Mouse (Mus musculus): Measurements from ENCODE around the gene Dnase2b. TPM values are rescaled to one million over a fixed set of nuclear protein-coding genes. Genes with fewer than 3 reads are reported as not detected.

Dnase2b gene
- polyA plus RNA-seq, 1 experiment: not detected

DNA sequence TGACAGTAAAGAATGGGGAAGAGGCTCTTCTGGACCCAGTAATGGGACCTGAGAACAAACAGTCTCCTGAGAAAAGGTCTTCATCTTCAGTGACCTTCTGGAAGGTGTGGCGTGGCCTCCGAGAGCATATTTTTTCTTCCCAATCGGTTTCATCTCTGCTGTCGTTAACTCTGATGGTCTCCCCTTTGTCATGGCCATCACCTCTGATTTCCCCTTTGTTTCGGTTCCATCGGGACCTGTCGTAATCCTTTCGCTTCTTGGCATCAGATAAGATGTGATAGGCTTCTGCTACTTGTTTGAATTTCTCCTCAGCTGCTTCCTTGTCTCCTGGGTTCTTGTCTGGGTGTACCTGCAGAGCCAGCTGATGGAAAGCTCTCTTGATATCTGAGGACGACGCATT lies 35.3 kb upstream of the Dnase2b start:
- Histone ChIP-seq H3K36me3 (replicated peaks; ENCODE audit: low read length) (no peaks in the 10 kb centered on the region), H3K4me1 (peaks cover 52% of the 10 kb centered on the region), H3K9me3 (no peaks in the 10 kb centered on the region), H3K27me3 (replicated peaks) (peaks cover 17% of the 10 kb centered on the region), H3K4me3 (replicated peaks) (no peak overlapping the region)
- TF ChIP-seq FLI1 (IDR thresholded peaks at IDR 0.05; ENCODE audit: low read length) (no peak), GATA1 (IDR thresholded peaks at IDR 0.05; ENCODE audit: borderline replicate concordance, low read length) (no peak)

DNA sequence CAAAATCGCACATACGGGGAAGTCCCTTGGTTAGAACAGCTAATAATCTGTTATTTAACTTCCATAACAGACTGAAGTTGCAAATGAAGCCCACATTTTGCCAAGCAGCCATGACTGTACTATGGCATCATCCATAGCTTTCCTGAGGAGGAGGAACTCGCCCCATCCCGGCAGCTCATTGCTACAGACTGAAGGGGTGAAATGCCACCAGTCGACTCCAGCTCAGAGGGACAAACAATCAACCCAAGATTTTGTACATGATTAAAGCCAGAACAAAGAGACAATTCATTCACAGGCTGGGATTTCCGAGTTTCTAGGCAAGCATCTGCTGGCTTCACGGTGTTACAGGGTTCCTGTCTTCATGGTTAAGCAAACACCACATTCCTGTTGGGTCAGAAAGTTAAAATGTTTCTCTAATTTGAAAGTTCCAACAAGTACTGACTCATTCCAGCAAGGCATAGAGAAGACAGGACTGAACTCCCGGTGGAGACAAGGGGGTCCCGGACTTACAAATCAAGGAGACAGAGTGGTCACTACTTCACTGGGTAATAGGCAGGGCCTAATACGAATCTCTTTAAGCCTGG lies 34.0 kb upstream of the Dnase2b start:
- H3K27me3 ChIP-seq (replicated peaks): peaks cover 17% of the 10 kb centered on the region
- TF ChIP-seq GATA1 (IDR thresholded peaks at IDR 0.05; ENCODE audit: borderline replicate concordance, low read length) (no peak), FLI1 (IDR thresholded peaks at IDR 0.05; ENCODE audit: low read length) (no peak)
- H3K9me3 ChIP-seq: no peaks in the 10 kb centered on the region
- peaks cover 43% of the 10 kb centered on the region for H3K4me1 ChIP-seq
- H3K4me3 ChIP-seq (replicated peaks): no peak overlapping the region
- no peaks in the 10 kb centered on the region for H3K36me3 ChIP-seq (replicated peaks; ENCODE audit: low read length)

- Histone ChIP-seq H3K9me3 (peaks cover 14% of the 10 kb centered on the region), H3K36me3 (replicated peaks; ENCODE audit: low read length) (no peaks in the 10 kb centered on the region), H3K27me3 (replicated peaks) (peaks cover 11% of the 10 kb centered on the region), H3K4me3 (replicated peaks) (no peak overlapping the region), H3K4me1 (peaks cover 42% of the 10 kb centered on the region)
- TF ChIP-seq FLI1 (IDR thresholded peaks at IDR 0.05; ENCODE audit: low read length) (no peak), GATA1 (IDR thresholded peaks at IDR 0.05; ENCODE audit: borderline replicate concordance, low read length) (no peak)
Measured at GRCm38 (mm10) chr3:146641818-146642427, 26.5 kb upstream of the Dnase2b start.

DNA sequence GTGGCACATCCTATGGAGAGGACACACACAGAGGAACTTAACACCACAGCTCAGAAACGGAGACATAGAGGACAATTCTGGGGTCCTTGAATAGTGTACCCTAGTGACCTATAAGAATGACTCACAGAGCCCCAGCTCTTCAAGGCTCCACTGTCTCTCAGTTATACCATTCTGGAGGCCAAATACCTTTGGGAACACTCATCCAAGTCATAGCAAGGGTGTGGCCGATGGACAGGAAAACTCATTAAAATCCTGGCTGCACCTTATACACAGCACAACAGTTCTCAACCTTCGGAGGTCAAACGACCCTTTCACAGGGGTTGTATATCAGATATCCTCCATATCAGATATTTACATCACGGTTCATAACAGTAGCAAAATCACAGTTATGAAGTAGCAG lies 17.1 kb upstream of the Dnase2b start:
- peaks cover 11% of the 10 kb centered on the region for H3K9me3 ChIP-seq
- H3K36me3 ChIP-seq (replicated peaks; ENCODE audit: low read length): no peaks in the 10 kb centered on the region
- TF ChIP-seq FLI1 (IDR thresholded peaks at IDR 0.05; ENCODE audit: low read length): no peak
- no peak for TF ChIP-seq GATA1 (IDR thresholded peaks at IDR 0.05; ENCODE audit: borderline replicate concordance, low read length)
- H3K27me3 ChIP-seq (replicated peaks): peaks cover 15% of the 10 kb centered on the region
- H3K4me1 ChIP-seq: peaks cover 15% of the 10 kb centered on the region
- H3K4me3 ChIP-seq (replicated peaks): no peak overlapping the region

GRCm38 (mm10) chr3:146628227-146628982 lies 13.0 kb upstream of the Dnase2b start:
- no peak for TF ChIP-seq FLI1 (IDR thresholded peaks at IDR 0.05; ENCODE audit: low read length)
- TF ChIP-seq GATA1 (IDR thresholded peaks at IDR 0.05; ENCODE audit: borderline replicate concordance, low read length): no peak
- peaks cover 16% of the 10 kb centered on the region for H3K4me1 ChIP-seq
- peak overlapping the region; percentile 15 for H3K4me3 ChIP-seq (replicated peaks)
- no peaks in the 10 kb centered on the region for H3K9me3 ChIP-seq
- peaks cover 25% of the 10 kb centered on the region for H3K27me3 ChIP-seq (replicated peaks)
- H3K36me3 ChIP-seq (replicated peaks; ENCODE audit: low read length): no peaks in the 10 kb centered on the region

- no peak overlapping the region for H3K4me3 ChIP-seq (replicated peaks)
- TF ChIP-seq GATA1 (IDR thresholded peaks at IDR 0.05; ENCODE audit: borderline replicate concordance, low read length): no peak
- TF ChIP-seq FLI1 (IDR thresholded peaks at IDR 0.05; ENCODE audit: low read length): no peak
- no peaks in the 10 kb centered on the region for H3K9me3 ChIP-seq
- H3K27me3 ChIP-seq (replicated peaks): peaks cover 41% of the 10 kb centered on the region
- H3K36me3 ChIP-seq (replicated peaks; ENCODE audit: low read length): no peaks in the 10 kb centered on the region
- H3K4me1 ChIP-seq: peaks cover 21% of the 10 kb centered on the region
Measured at GRCm38 (mm10) chr3:146625766-146626165, 10.4 kb upstream of the Dnase2b start.

DNA sequence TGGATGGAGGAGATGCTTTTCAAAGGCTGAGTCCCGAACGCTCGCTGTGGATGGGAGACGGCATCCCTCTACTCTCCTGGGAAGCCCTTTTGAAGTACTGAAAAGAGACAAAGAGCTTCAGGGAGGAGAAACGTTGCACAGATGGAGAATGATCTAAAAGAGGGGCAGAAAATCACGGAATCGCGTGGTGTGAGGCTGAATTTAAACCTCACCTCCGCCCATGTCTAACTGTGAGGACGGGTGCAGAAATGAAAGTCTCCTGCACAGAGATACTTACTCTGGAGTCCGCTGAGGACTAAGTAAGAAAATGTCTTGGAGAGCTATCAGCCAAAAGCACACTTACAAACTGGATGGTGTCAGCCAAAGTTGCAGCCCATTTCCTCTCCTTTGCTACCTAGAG lies 6.6 kb upstream of the Dnase2b start:
- Histone ChIP-seq H3K4me3 (replicated peaks) (no peak overlapping the region), H3K27me3 (replicated peaks) (peaks cover 30% of the 10 kb centered on the region), H3K36me3 (replicated peaks; ENCODE audit: low read length) (no peaks in the 10 kb centered on the region), H3K4me1 (peaks cover 6% of the 10 kb centered on the region), H3K9me3 (no peaks in the 10 kb centered on the region)
- TF ChIP-seq FLI1 (IDR thresholded peaks at IDR 0.05; ENCODE audit: low read length) (no peak), GATA1 (IDR thresholded peaks at IDR 0.05; ENCODE audit: borderline replicate concordance, low read length) (no peak)

DNA sequence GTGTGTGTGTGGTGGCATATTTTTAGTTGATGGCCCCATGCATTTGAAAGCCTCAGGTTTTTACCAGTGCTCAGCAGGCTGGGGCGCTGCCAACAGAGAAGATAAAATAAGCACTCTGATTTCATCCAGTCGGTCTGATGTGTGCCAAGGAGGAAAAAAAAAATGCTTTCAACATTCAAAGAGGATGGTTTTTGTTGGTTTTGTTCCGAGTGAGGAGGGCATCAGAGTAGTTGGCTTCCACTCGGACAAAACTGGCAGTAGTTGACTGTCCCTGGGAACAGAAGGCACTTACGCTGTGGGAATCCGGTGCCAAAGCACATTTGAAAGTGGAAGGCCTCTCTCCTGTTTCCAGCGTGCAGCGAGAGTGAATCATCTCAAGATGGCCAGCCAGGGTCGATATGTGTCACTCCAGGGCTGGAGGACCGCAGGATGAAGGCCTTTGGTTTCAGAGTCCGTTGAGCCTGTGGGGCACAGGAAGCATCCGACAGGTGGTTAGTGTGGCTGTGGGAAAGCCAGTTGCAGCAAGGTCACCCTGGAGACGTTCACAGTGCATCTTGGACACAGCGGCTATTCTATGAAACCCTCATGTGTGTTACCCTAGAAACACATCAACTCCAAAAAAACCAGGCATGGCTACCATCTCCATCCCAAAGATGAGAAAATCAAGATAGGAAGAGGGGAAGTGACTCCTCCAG lies 5.3 kb upstream of the Dnase2b start:
- Histone ChIP-seq H3K4me1 (peaks cover 6% of the 10 kb centered on the region), H3K27me3 (replicated peaks) (peaks cover 27% of the 10 kb centered on the region), H3K36me3 (replicated peaks; ENCODE audit: low read length) (no peaks in the 10 kb centered on the region), H3K9me3 (no peaks in the 10 kb centered on the region), H3K4me3 (replicated peaks) (no peak overlapping the region)
- no peak for TF ChIP-seq GATA1 (IDR thresholded peaks at IDR 0.05; ENCODE audit: borderline replicate concordance, low read length)
- no peak for TF ChIP-seq FLI1 (IDR thresholded peaks at IDR 0.05; ENCODE audit: low read length)

GRCm38 (mm10) chr3:146620101-146620500 lies 4.7 kb upstream of the Dnase2b start:
- Histone ChIP-seq H3K4me1 (peaks cover 6% of the 10 kb centered on the region), H3K9me3 (no peaks in the 10 kb centered on the region), H3K4me3 (replicated peaks) (no peak overlapping the region), H3K36me3 (replicated peaks; ENCODE audit: low read length) (no peaks in the 10 kb centered on the region), H3K27me3 (replicated peaks) (peaks cover 24% of the 10 kb centered on the region)
- TF ChIP-seq FLI1 (IDR thresholded peaks at IDR 0.05; ENCODE audit: low read length) (no peak), GATA1 (IDR thresholded peaks at IDR 0.05; ENCODE audit: borderline replicate concordance, low read length) (no peak)
